In the genomic region with DNA sequence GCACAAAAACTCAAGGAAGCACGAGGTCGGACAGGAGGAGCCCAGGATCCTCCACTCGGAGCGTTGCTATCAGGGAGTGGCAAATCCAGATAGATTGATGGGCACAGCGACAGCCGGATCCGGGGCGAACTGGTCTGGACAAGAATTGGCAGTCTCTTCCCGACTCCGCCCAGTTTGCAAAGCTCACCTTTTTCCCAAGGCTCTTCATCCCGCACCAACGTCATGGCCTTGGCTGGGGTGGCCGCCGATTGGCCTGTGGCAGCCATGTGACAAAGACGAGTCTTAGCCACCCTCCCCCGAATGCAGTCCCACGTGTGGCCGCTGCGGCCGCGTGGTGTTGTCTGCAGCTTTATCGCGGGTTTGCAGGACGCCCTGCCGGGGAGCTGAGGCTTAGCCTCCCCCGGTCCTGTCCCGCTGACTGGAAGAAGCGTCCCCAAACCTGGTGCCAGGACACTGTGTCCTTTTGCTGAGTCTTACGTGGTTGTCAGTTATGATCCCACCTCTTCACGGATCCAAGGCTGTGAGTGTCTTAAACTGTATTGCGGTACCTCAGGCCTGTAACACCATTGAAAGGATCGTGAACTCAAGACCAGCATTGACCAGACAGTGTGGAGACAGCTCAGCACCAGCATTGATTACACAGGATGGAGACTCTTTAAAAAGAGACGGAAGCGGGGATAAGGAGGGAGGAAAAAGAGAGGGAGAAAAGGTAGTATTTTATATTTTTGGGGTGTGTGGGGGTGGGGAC, we compare ENCODE assay signal across 8 mouse cellular contexts. TPM values are rescaled to one million over a fixed set of nuclear protein-coding genes. Genes with fewer than 3 reads are reported as not detected.
DNase-seq lines count a peak whose midpoint lies in the region; ATAC-seq and TF ChIP-seq lines count a peak whose summit lies in the region.

No protein-coding gene starts in this region.

- no peaks in the 10 kb centered on the region for H3K36me3 ChIP-seq in G1E (replicated peaks)
- no peaks in the 10 kb centered on the region for H3K36me3 ChIP-seq in forebrain, embryonic 15.5 days
- no peaks in the 10 kb centered on the region for H3K36me3 ChIP-seq in lung, embryonic 15.5 days

- WGBS in forebrain, embryonic 15.5 days = 3% methylated on average over 34 of the region's 34 CpGs
- 1% methylated on average over 34 of the region's 34 CpGs for WGBS in lung, embryonic 15.5 days

- peaks cover 25% of the 10 kb centered on the region for H3K4me1 ChIP-seq in G1E (ENCODE audit: insufficient read depth, low read depth, low read length)
- H3K4me1 ChIP-seq in forebrain, embryonic 15.5 days = peaks cover 17% of the 10 kb centered on the region
- peaks cover 19% of the 10 kb centered on the region for H3K4me1 ChIP-seq in lung, embryonic 15.5 days

- peak overlapping the region; percentile 69 for H3K4me3 ChIP-seq in G1E (ENCODE audit: low read depth, low read length)
- peak overlapping the region; percentile 52 for H3K4me3 ChIP-seq in forebrain, embryonic 15.5 days
- H3K4me3 ChIP-seq in layer of hippocampus, adult 2 months = peak overlapping the region; percentile 68
- H3K4me3 ChIP-seq in lung, embryonic 15.5 days = peak overlapping the region; percentile 46

- H3K27me3 ChIP-seq in G1E (ENCODE audit: insufficient read depth, low read length) = peaks cover 8% of the 10 kb centered on the region
- H3K27me3 ChIP-seq in forebrain, embryonic 15.5 days = no peaks in the 10 kb centered on the region
- no peaks in the 10 kb centered on the region for H3K27me3 ChIP-seq in lung, embryonic 15.5 days

- DNase-seq in G1E (ENCODE audit: low spot score) = peak; percentile 98
- DNase-seq in cerebellum, adult 11-12 months = peak; percentile 97
- peak; percentile 92 for DNase-seq in heart, postnatal 25 days (ENCODE audit: low spot score)
- DNase-seq in layer of hippocampus, adult 2 months (ENCODE audit: low spot score in 2 of 2) = peak; percentile 92 to 93
- peak; percentile 97 for DNase-seq in ovary, adult 18-20 months (ENCODE audit: low spot score)
- peak; percentile 92 for DNase-seq in thymus, postnatal 0 days (ENCODE audit: low spot score)

- peak overlapping the region; percentile 77 for H3K4me2 ChIP-seq in forebrain, embryonic 15.5 days (replicated peaks)
- H3K4me2 ChIP-seq in lung, embryonic 15.5 days = peak overlapping the region; percentile 74

- intact Hi-C loops in heart, postnatal 25 days (cut with DNase I) = no loop called here

- peak; percentile 100 for ATAC-seq in G1E (ENCODE audit: extremely low read depth, insufficient number of reproducible peaks, low FRiP score, poor library complexity, severe bottlenecking)
- ATAC-seq in forebrain, embryonic 15.5 days (replicated peaks) = peak; percentile 99
- ATAC-seq in lung, embryonic 15.5 days (ENCODE audit: borderline replicate concordance, extremely low read depth, low FRiP score, low TSS enrichment) = peak; percentile 99

- peak overlapping the region; percentile 67 for H3K9ac ChIP-seq in forebrain, embryonic 15.5 days (replicated peaks)
- peak overlapping the region; percentile 55 for H3K9ac ChIP-seq in lung, embryonic 15.5 days

- H3K27ac ChIP-seq in forebrain, embryonic 15.5 days (replicated peaks) = peak overlapping the region; percentile 90
- peak overlapping the region; percentile 86 for H3K27ac ChIP-seq in layer of hippocampus, adult 2 months
- H3K27ac ChIP-seq in lung, embryonic 15.5 days = peak overlapping the region; percentile 89

- no peaks in the 10 kb centered on the region for H3K9me3 ChIP-seq in G1E (replicated peaks)
- no peaks in the 10 kb centered on the region for H3K9me3 ChIP-seq in forebrain, embryonic 15.5 days
- no peaks in the 10 kb centered on the region for H3K9me3 ChIP-seq in lung, embryonic 15.5 days

- peak; percentile 49; the same call in 1 of the 2 replicates for TF ChIP-seq CTCF in G1E (IDR thresholded peaks at IDR 0.05; ENCODE audit: low read depth, low read length)
- TF ChIP-seq CTCF in layer of hippocampus, adult 2 months (conservative IDR thresholded peaks at IDR 0.05) = peak; percentile 85

RNA-seq across cellular contexts. Expression of a gene that starts 19.3 kb away (rescaled TPM):
- total RNA-seq in G1E (2014; fragmentation: Nextera tagmentation) (99.3 and 111 TPM in 2 replicates), G1E (2017) (52.9 and 64.1 TPM in 2 replicates)
- polyA plus RNA-seq in G1E (2012) = 11.6 and 14.8 TPM in 2 replicates
- 59.3 and 59.5 TPM in 2 replicates for polyA plus RNA-seq in forebrain, embryonic 15.5 days (2015; fragmentation: Nextera tagmentation; extraction: Ambion mirVana)
- total RNA-seq in heart, postnatal 25 days (2021) = 10 to 100 TPM; 59.1 to 65.4 TPM
- 100 to 1,000 TPM; 125 to 131 TPM for total RNA-seq in layer of hippocampus, adult 2 months (2021)
- polyA plus RNA-seq in lung, embryonic 15.5 days (2015; fragmentation: Nextera tagmentation; extraction: Ambion mirVana) = 61.0 and 61.7 TPM in 2 replicates
- polyA plus RNA-seq in thymus, postnatal 0 days (2015; fragmentation: Nextera tagmentation; extraction: Ambion mirVana) = 52.6 and 73.8 TPM in 2 replicates

RNA-seq across cellular contexts. Expression of a gene that starts 37.9 kb away (rescaled TPM):
- not detected in 2 replicates for total RNA-seq in G1E (2014; fragmentation: Nextera tagmentation)
- total RNA-seq in G1E (2017) = 0.05 TPM in 1 of 2 replicates, not detected in the other
- polyA plus RNA-seq in G1E (2012) = not detected in 2 replicates
- 0.51 and 1.1 TPM in 2 replicates for polyA plus RNA-seq in forebrain, embryonic 15.5 days (2015; fragmentation: Nextera tagmentation; extraction: Ambion mirVana)
- total RNA-seq in heart, postnatal 25 days (2021) = under 1 TPM; 0.11 to 0.44 TPM
- under 1 TPM; 0.36 to 0.42 TPM for total RNA-seq in layer of hippocampus, adult 2 months (2021)
- polyA plus RNA-seq in lung, embryonic 15.5 days (2015; fragmentation: Nextera tagmentation; extraction: Ambion mirVana) = 19.9 and 20.2 TPM in 2 replicates
- 0.06 TPM in 1 of 2 replicates, not detected in the other for polyA plus RNA-seq in thymus, postnatal 0 days (2015; fragmentation: Nextera tagmentation; extraction: Ambion mirVana)

RNA-seq across cellular contexts. Expression of a gene that starts 56.9 kb away (rescaled TPM):
- total RNA-seq in G1E (2014; fragmentation: Nextera tagmentation) = not detected in 2 replicates
- not detected in 2 replicates for total RNA-seq in G1E (2017)
- not detected in 2 replicates for polyA plus RNA-seq in G1E (2012)
- polyA plus RNA-seq in forebrain, embryonic 15.5 days (2015; fragmentation: Nextera tagmentation; extraction: Ambion mirVana) = not detected in 2 replicates
- not detected for total RNA-seq in heart, postnatal 25 days (2021)
- not detected for total RNA-seq in layer of hippocampus, adult 2 months (2021)
- polyA plus RNA-seq in lung, embryonic 15.5 days (2015; fragmentation: Nextera tagmentation; extraction: Ambion mirVana) = not detected in 2 replicates
- polyA plus RNA-seq in thymus, postnatal 0 days (2015; fragmentation: Nextera tagmentation; extraction: Ambion mirVana) = not detected in 2 replicates

Comparison
In these comparisons a context has a peak if more than half of its experiments do, and no peak if none do; other contexts are left out.
1. Peak in every context shown above with its lines: DNase-seq, ATAC-seq, H3K4me3 ChIP-seq and H3K27ac ChIP-seq.